Mouse (Mus musculus) embryonic facial prominence, embryonic 14.5 days (tissue): ENCODE data around the gene Cacng8. TPM values are rescaled to one million over a fixed set of nuclear protein-coding genes. Genes with fewer than 3 reads are reported as not detected.

Source experiments
- ATAC-seq: fragments of 200-750 bp; cut with Nextera tagmentation; 2 replicates; pipeline ENCODE4 v1.8.0; 2017; ENCODE audit warnings: low read depth, moderate number of reproducible peaks, moderate TSS enrichment
- DNase-seq: peaks from one replicate; pipeline ENCODE4 v3.0.0-alpha.2; 2015; ENCODE audit warnings: low spot score
- H3K27ac ChIP-seq: fragments of 300-500 bp; sonication (generic); replicated peaks from 2 replicates; pipeline ENCODE4 v1.5.1; 2014; ENCODE audit warnings: low read depth, mild to moderate bottlenecking, low read length, moderate library complexity
- H3K27me3 ChIP-seq: fragments of 300-500 bp; sonication (generic); replicated peaks from 2 replicates; pipeline ENCODE4 v1.6.1; 2014; ENCODE audit warnings: low read length; ENCODE audit not compliant: control insufficient read depth, insufficient read depth
- H3K36me3 ChIP-seq: fragments of 300-500 bp; sonication (generic); 2 replicates; pipeline ENCODE4 v1.6.1; 2014; ENCODE audit warnings: low read length, mixed read lengths; ENCODE audit not compliant: control insufficient read depth, insufficient read depth
- H3K4me1 ChIP-seq: fragments of 300-500 bp; sonication (generic); 2 replicates; pipeline ENCODE4 v1.6.1; 2014; ENCODE audit warnings: antibody characterized with exemption, low read length; ENCODE audit not compliant: control insufficient read depth, insufficient read depth
- H3K4me2 ChIP-seq: fragments of 300-500 bp; sonication (generic); 2 replicates; pipeline ENCODE4 v1.6.1; 2014; ENCODE audit warnings: low read depth, mild to moderate bottlenecking, low read length, moderate library complexity, mixed read lengths
- H3K4me3 ChIP-seq: fragments of 300-500 bp; sonication (generic); 2 replicates; pipeline ENCODE4 v1.5.1; 2014; ENCODE audit warnings: low read depth, mild to moderate bottlenecking, low read length
- H3K9ac ChIP-seq: fragments of 300-500 bp; sonication (generic); 2 replicates; pipeline ENCODE4 v1.6.1; 2014; ENCODE audit warnings: low read depth, mild to moderate bottlenecking, low read length, moderate library complexity, mixed read lengths
- H3K9me3 ChIP-seq: fragments of 300-500 bp; sonication (generic); 2 replicates; pipeline ENCODE4 v1.6.1; 2016; ENCODE audit warnings: low read length; ENCODE audit not compliant: control insufficient read depth
- WGBS: fragments of 180-500 bp; shearing (Covaris S2); extraction: QIAGEN DNeasy Blood & Tissue Kit; methylation state at CpG from one replicate; pipeline ENCODE4 v1.1.7; 2014; 5-methylcytosine and 5-hydroxymethylcytosine counted together
- polyA plus RNA-seq: library from polyadenylated mRNA; unstranded; fragments of >200 nt; fragmentation: Nextera tagmentation; extraction: Ambion mirVana; gene quantifications from 2 replicates; pipeline ENCODE4 v1.2.1, GENCODE M21; 2014

Cacng8 gene
- polyA plus RNA-seq, 1 experiment from 2014 or later, result 1.3 TPM

DNA sequence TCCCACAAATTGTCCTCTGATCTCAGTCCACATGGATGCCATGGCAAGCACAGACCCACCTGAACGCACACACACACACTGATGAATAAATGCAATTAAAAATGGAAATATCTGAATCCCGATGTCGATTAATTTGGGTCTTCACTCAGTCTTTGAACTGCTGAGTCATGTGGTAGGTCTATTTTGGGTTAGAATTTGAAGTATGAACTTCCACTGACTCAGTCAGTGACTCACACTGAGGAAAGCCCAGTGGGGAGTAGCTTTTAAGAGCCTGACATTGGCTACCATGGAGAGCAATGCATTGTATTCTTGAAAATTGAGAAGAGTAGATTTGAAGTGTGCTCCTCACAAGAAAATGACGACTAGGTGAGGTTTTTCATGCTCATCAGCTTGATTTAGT, 56.5 kb downstream of the Cacng8 start:
- Histone ChIP-seq H3K4me3 (no peak overlapping the region), H3K27me3 (no peaks in the 10 kb centered on the region), H3K9me3 (no peaks in the 10 kb centered on the region), H3K27ac (no peak overlapping the region), H3K9ac (no peak overlapping the region), H3K4me1 (no peaks in the 10 kb centered on the region), H3K4me2 (no peak overlapping the region), H3K36me3 (no peaks in the 10 kb centered on the region)
- DNase-seq (no peak), ATAC-seq (no peak)
- WGBS, result 73% methylated on average over 4 of the region's 4 CpGs

DNA sequence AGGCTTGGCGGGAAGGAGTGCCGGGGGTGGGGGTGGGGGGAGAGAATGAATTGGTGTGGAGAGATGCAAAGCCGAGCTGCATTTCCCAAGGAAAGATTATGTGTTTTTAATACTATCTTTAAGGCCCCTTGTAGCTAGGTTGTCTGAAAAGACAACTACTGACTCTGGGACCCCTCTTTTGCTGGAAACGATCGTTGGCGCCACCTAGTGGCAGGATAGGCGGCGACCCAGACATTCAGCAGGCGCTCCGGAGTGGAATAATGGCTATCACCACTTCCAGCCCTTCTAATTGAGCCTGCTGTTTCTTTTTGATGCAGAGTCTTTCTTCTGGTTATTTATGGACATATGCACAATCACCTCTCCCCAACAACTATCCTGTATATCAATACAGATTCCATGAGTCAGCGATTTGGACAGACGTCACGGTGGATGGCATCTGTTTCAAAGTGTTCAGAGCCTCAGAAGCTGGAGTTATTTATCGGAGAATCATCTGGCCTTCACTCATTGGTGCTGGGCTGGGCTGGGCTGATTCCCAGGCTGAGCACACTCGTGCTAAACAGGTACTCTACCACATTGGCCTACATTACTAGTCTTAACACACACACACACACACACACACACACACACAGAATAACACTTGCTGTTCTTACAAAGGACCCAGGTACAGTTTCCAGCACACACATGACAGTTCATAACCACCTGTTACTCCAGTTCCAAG, 58.4 kb downstream of the Cacng8 start:
- DNase-seq (peak; percentile 62), ATAC-seq (peak; percentile 68; the same call in 1 of the 2 replicates)
- WGBS, result 15% methylated on average over 15 of the region's 15 CpGs
- H3K27ac ChIP-seq, result no peak overlapping the region
- H3K36me3 ChIP-seq, result no peaks in the 10 kb centered on the region
- no peaks in the 10 kb centered on the region for H3K4me1 ChIP-seq
- no peaks in the 10 kb centered on the region for H3K9me3 ChIP-seq
- no peak overlapping the region for H3K4me3 ChIP-seq
- H3K27me3 ChIP-seq, result no peaks in the 10 kb centered on the region
- H3K9ac ChIP-seq, result 0 out of 2 replicates have a peak overlapping the region, but pooled peaks have one; percentile 14
- no peak overlapping the region for H3K4me2 ChIP-seq

DNA sequence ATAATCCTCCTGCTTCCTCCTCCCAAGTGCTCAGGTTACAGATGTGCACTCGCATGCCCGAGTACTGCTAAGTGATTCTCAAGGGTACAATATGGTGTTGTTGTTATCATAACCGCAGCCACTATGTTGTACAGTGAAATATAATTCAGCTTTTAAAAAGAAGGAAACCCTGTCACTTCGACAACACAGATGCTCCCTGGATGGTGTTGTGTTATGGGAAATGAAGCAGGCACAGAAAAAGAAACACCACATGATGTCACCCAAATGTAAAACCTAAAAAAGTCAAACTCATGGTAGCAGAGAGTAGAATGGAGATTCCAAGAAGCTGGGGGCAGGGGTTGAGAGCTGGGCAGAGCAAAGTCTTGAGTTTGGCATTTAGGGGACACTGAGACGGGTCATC, 60.2 kb downstream of the Cacng8 start:
- no peak overlapping the region for H3K27ac ChIP-seq
- no peak overlapping the region for H3K4me2 ChIP-seq
- no peaks in the 10 kb centered on the region for H3K36me3 ChIP-seq
- ATAC-seq, result no peak
- 38% methylated on average over 5 of the region's 5 CpGs for WGBS
- no peak overlapping the region for H3K9ac ChIP-seq
- no peaks in the 10 kb centered on the region for H3K4me1 ChIP-seq
- no peak overlapping the region for H3K4me3 ChIP-seq
- no peaks in the 10 kb centered on the region for H3K27me3 ChIP-seq
- no peak for DNase-seq
- H3K9me3 ChIP-seq, result no peaks in the 10 kb centered on the region

DNA sequence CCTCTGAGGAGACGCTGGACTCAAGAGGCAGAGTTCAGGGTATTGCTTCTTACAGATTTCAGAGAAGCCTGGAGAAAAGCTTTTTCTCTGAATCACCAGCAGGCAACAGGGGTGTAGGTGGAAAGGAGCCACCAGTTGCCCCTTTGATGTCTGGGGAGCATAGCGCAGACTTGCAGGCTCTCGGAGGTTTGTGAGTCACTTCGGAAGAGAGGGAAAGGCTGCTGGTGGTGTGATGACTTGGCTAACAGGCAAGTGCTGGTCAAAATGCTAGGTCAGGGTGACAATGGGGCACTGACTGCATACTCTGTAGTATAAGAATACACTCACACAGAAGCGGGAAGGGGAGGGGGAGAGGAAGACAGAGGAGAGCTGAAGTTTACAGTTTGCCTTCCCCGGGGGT, 60.7 kb downstream of the Cacng8 start:
- H3K36me3 ChIP-seq, result no peaks in the 10 kb centered on the region
- DNase-seq (no peak), ATAC-seq (no peak)
- H3K4me3 ChIP-seq, result no peak overlapping the region
- no peak overlapping the region for H3K27ac ChIP-seq
- H3K4me1 ChIP-seq, result no peaks in the 10 kb centered on the region
- 41% methylated on average over 6 of the region's 6 CpGs for WGBS
- H3K27me3 ChIP-seq, result no peaks in the 10 kb centered on the region
- H3K9me3 ChIP-seq, result no peaks in the 10 kb centered on the region
- H3K9ac ChIP-seq, result no peak overlapping the region
- H3K4me2 ChIP-seq, result no peak overlapping the region

DNA sequence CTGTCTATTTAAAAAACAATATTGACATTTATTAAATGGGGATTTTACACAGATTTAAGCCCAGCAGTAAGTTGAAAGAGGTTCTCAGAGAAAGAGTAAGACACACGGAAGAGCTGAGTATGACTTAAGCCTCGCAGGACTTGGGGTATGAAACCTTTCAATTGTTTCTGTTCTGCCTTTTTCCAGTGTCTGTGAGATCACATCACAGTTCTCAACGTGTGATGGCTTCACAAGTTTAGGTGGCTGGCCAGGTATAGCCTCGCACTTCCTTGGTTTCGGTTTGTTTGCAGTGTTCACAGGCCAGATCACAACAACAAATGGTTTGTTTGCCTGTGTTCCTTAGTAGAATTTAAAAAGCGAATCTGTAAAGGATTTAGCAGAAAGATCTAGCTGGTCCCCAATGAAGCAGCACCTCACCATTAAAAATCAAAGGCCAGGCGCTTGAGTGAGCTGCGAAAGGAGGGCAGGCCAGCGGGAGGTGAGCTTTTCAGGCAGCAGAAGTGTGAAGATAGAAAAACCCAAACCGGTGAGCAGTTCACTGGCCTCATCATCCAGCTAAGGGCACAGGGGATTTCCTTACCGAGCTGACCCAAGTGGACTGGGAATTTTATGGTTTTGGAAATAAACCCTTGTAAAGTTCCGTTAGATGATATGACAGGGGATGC, 62.5 kb downstream of the Cacng8 start:
- ATAC-seq (no peak), DNase-seq (no peak)
- Histone ChIP-seq H3K4me3 (no peak overlapping the region), H3K27me3 (no peaks in the 10 kb centered on the region), H3K9me3 (no peaks in the 10 kb centered on the region), H3K4me2 (no peak overlapping the region), H3K36me3 (no peaks in the 10 kb centered on the region), H3K4me1 (no peaks in the 10 kb centered on the region), H3K27ac (no peak overlapping the region), H3K9ac (no peak overlapping the region)
- 51% methylated on average over 12 of the region's 12 CpGs for WGBS

DNA sequence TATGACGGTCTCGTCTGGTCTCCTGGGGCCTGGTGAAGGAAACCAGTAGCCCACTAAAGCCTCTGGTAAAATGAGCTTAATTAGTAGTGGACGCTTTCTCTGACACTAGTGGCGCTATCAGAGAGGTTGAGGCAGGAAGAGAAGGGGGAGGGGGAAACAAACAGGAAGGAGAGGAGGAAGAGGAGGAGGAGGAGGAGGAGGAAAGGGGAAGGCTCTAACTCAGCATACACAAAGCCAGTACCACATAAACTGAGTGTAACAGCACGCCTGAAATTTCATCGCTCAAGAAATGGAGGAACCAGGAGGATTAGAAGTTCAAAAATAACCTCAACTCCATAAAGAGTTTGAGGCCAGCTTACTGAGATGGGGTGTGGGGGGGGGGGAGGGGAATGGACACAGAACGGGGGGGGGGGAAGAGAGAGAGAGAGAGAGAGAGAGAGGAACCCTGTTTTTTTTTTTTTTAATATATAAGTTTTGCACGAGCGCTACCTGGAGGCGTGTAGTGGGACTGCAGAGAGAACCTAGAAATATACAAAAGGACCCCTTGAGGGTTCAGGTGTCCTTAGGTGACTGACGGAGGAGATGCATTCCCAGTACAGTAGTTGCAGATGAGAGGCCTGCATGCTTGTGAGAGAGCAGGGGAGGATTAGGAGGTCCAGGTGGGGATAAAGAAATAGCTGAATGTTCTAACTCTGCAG, 63.2 kb downstream of the Cacng8 start:
- no peaks in the 10 kb centered on the region for H3K9me3 ChIP-seq
- DNase-seq (peak; percentile 67), ATAC-seq (no peak)
- WGBS, result 45% methylated on average over 10 of the region's 11 CpGs
- no peak overlapping the region for H3K9ac ChIP-seq
- H3K4me1 ChIP-seq, result no peaks in the 10 kb centered on the region
- no peak overlapping the region for H3K4me3 ChIP-seq
- no peaks in the 10 kb centered on the region for H3K27me3 ChIP-seq
- H3K27ac ChIP-seq, result no peak overlapping the region
- H3K4me2 ChIP-seq, result no peak overlapping the region
- H3K36me3 ChIP-seq, result no peaks in the 10 kb centered on the region

DNA sequence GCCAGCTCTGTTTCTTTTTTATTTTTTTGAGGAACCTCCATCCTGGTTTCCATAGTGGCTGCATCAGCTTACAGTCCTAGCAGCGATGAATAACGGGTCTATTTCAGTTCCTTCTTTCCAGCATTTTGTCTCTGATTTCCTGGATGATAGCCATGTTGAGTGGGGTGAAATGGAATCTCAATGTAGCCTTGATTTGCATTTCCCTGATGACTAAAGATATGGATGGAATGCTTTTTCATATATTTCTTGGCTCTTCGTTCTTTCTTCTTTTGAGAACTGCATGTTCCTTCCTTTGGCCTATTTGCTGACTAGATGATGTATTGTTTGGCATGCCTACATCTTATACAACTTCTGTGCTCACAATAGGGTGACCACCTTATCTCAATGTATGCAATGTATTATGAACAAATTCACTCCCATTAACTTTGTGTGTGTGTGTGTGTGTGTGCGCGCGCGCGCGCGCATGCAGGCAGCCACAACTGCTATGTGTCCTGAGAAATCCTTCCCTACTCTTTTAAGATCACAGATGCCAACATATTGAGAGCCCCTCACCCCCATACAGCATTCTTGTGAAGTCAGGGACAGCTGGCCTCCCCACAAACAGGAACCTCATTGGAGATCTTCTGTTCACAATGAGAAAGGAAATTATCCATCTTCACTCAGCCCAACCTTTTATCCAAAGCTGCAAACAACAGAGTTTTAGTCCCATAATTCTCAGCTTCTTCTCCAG, 66.8 kb downstream of the Cacng8 start:
- no peak overlapping the region for H3K27ac ChIP-seq
- no peaks in the 10 kb centered on the region for H3K27me3 ChIP-seq
- no peak for ATAC-seq
- H3K4me3 ChIP-seq, result no peak overlapping the region
- no peak overlapping the region for H3K4me2 ChIP-seq
- no peaks in the 10 kb centered on the region for H3K9me3 ChIP-seq
- H3K4me1 ChIP-seq, result no peaks in the 10 kb centered on the region
- peak; percentile 74 for DNase-seq
- 81% methylated on average over 10 of the region's 10 CpGs for WGBS
- H3K9ac ChIP-seq, result no peak overlapping the region
- H3K36me3 ChIP-seq, result no peaks in the 10 kb centered on the region

DNA sequence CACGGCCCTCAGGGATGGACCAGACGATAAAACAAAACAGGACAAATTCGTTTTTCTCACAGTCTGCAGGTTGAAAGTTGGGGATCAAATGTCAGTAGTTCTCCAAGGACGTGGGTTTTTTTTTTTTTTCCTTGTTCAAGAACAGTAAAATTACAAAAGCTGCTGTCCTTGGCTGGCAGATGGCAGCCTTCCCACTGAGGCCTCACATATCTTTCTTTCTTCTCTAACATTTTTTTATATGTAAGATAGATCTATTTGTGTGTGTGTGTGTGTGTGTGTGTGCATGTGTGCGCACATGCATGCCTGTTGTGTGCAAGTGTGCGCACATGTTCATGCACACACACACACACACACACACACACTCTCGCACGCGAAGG, 67.3 kb downstream of the Cacng8 start:
- Histone ChIP-seq H3K27me3 (no peaks in the 10 kb centered on the region), H3K4me1 (no peaks in the 10 kb centered on the region), H3K9ac (no peak overlapping the region), H3K36me3 (no peaks in the 10 kb centered on the region), H3K4me2 (no peak overlapping the region), H3K9me3 (no peaks in the 10 kb centered on the region), H3K4me3 (no peak overlapping the region), H3K27ac (no peak overlapping the region)
- no peak for DNase-seq
- WGBS, result 61% methylated on average over 9 of the region's 9 CpGs
- no peak for ATAC-seq
